Mouse (Mus musculus): ENCODE data around the gene Brd3os.

- TF ChIP-seq ZNF384 (IDR thresholded peaks at IDR 0.05; ENCODE audit: low read depth, low read length) (no peak), CHD2 (IDR thresholded peaks at IDR 0.05; ENCODE audit: low read depth, low read length) (no peak), ZC3H11A (IDR thresholded peaks at IDR 0.05; ENCODE audit: borderline replicate concordance, low read depth, low read length) (no peak), MAFK (IDR thresholded peaks at IDR 0.05; ENCODE audit: insufficient read depth, low read depth, low read length) (no peak), HCFC1 (IDR thresholded peaks at IDR 0.05; ENCODE audit: borderline replicate concordance, insufficient read depth, low read length) (no peak)
Observed at GRCm38 (mm10) chr2:27394158-27394832, 47.8 kb upstream of the Brd3os start.
